Mouse (Mus musculus) intestine, embryonic 15.5 days (tissue): ENCODE data around the gene Fads3. TPM values are rescaled to one million over a fixed set of nuclear protein-coding genes. Genes with fewer than 3 reads are reported as not detected.

Experiments used
- ATAC-seq: fragments of 200-750 bp; cut with Nextera tagmentation; 2 replicates; pipeline ENCODE4 v1.8.0; 2017; ENCODE audit warnings: moderate TSS enrichment, moderate library complexity
- H3K27ac ChIP-seq: fragments of 300-500 bp; sonication (generic); 2 replicates; pipeline ENCODE4 v1.5.1; 2015; ENCODE audit warnings: mild to moderate bottlenecking, inconsistent platforms
- H3K27me3 ChIP-seq: fragments of 300-500 bp; sonication (generic); replicated peaks from 2 replicates; pipeline ENCODE4 v1.6.1; 2015; ENCODE audit warnings: inconsistent platforms
- H3K36me3 ChIP-seq: fragments of 300-500 bp; sonication (generic); 2 replicates; pipeline ENCODE4 v1.6.1; 2015; ENCODE audit warnings: inconsistent platforms
- H3K4me1 ChIP-seq: fragments of 300-500 bp; sonication (generic); replicated peaks from 2 replicates; pipeline ENCODE4 v1.6.1; 2015; ENCODE audit warnings: inconsistent platforms
- H3K4me2 ChIP-seq: fragments of 300-500 bp; sonication (generic); replicated peaks from 2 replicates; pipeline ENCODE4 v1.6.1; 2015; ENCODE audit warnings: mild to moderate bottlenecking, inconsistent platforms
- H3K4me3 ChIP-seq: fragments of 300-500 bp; sonication (generic); replicated peaks from 2 replicates; pipeline ENCODE4 v1.5.1; 2015; ENCODE audit warnings: inconsistent platforms
- H3K9ac ChIP-seq: fragments of 300-500 bp; sonication (generic); 2 replicates; pipeline ENCODE4 v1.6.1; 2015; ENCODE audit warnings: inconsistent platforms
- H3K9me3 ChIP-seq: fragments of 300-500 bp; sonication (generic); 2 replicates; pipeline ENCODE4 v1.6.1; 2016; ENCODE audit warnings: inconsistent platforms
- WGBS: fragments of 180-500 bp; shearing (Covaris S2); methylation state at CpG from one replicate; pipeline ENCODE4 v1.1.7; 2015; 5-methylcytosine and 5-hydroxymethylcytosine counted together
- polyA plus RNA-seq: library from polyadenylated mRNA; unstranded; fragments of >200 nt; fragmentation: Nextera tagmentation; extraction: Ambion mirVana; gene quantifications from 2 replicates; pipeline ENCODE4 v1.2.1, GENCODE M21; 2015

Gene Fads3
- polyA plus RNA-seq, 1 experiment from 2014 or later = 15.1 TPM

DNA sequence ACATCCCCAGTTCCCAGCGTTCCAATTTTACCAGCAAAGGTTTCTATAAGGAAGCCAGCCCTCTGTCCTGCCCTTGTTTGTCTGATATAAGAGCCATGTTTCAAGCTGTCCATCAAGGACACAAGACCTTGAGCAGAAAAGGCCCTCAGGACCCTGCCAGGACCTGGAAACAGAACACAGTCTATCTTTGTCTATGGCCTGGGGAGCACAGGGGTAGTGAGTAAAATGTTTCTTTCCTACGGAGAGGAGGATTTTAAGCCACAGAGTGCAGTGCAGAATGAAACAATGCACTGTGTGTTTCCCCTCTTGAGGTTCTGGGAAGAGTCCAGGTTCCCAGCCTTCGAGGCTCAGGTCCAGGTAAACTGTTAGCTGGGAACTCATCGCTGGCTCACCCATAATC is 45.6 kb downstream of the Fads3 start:
- WGBS = 86% methylated on average over 4 of the region's 4 CpGs
- no peaks in the 10 kb centered on the region for H3K4me1 ChIP-seq
- H3K4me3 ChIP-seq = no peak overlapping the region
- H3K9ac ChIP-seq = no peak overlapping the region
- H3K4me2 ChIP-seq = no peak overlapping the region
- no peak for ATAC-seq
- no peaks in the 10 kb centered on the region for H3K27me3 ChIP-seq
- no peaks in the 10 kb centered on the region for H3K9me3 ChIP-seq
- H3K36me3 ChIP-seq = peaks cover 50% of the 10 kb centered on the region
- H3K27ac ChIP-seq = no peak overlapping the region

DNA sequence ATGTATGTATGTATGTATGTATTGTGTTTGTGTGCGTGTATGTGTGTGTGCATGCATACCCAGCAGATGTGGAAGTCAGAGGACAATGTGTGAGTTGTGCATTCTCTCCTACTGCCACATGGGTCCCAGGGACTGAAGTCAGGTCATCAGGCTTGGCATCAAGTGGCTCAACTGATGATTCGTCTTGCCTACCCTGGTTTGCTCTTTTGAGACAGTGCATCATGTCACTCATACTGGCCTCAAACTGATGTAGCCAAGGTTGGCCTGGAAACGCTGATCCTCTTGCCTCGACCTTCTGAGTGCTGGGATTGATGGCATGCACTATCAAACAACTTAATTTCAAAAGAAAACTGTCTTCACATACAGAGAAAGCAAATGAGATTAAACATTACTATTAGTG is 52.5 kb downstream of the Fads3 start:
- Histone ChIP-seq H3K4me3 (no peak overlapping the region), H3K9me3 (no peaks in the 10 kb centered on the region), H3K36me3 (peaks cover 32% of the 10 kb centered on the region), H3K27me3 (no peaks in the 10 kb centered on the region), H3K27ac (no peak overlapping the region), H3K4me1 (peaks cover 34% of the 10 kb centered on the region), H3K4me2 (no peak overlapping the region), H3K9ac (no peak overlapping the region)
- WGBS = 80% methylated on average over 4 of the region's 4 CpGs
- no peak for ATAC-seq

DNA sequence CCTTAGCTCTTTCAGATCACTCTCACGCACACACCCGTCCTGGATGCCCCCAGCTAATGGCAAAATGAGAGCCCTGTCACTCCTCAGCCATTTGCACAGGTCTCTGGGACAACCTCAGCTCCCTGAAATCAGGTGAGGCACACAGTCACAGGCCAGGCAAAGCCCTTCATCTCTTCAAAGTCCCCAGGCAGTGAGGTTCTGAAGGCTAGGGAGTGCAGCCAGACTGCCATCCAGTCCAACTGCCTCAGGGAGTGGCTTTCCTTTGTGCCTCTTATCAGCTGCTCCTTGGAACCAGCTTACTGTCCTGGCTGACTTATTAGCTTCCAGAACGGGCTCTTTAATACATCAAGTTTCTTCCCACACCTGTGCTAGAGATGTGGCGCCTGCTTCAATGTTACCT is 53.3 kb downstream of the Fads3 start:
- Histone ChIP-seq H3K4me1 (peaks cover 39% of the 10 kb centered on the region), H3K4me3 (no peak overlapping the region), H3K4me2 (peak overlapping the region; percentile 39; the same call in 1 of the 2 replicates), H3K9ac (no peak overlapping the region), H3K36me3 (peaks cover 26% of the 10 kb centered on the region), H3K27ac (peak overlapping the region; percentile 59), H3K9me3 (no peaks in the 10 kb centered on the region), H3K27me3 (no peaks in the 10 kb centered on the region)
- WGBS = 66% methylated on average over 4 of the region's 4 CpGs
- ATAC-seq = peak; percentile 82

DNA sequence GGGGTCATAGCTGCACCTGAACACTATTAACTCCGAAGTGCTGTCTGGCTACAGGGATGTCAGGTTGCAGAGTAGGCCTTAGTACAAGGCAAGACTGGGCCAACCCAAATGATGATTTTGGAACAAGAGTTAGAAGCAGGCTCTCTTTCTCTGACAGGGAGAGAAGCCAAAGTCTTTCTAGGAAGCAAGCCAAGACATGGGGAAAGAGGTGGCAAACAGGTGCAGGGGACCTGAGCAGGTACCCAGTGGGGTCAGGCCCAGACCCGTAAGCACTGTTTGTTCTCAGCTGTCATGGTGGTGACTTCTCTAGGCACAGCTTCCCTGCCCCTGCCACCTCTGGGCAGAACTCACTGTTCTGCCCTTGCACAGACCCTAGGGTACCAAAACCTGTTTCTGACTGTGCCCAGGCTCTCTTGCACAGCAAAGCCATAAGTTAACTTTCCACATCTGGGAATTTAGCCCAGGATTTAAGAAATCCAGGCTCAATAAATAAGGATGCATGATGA is 55.1 kb downstream of the Fads3 start:
- WGBS = 95% methylated on average over 2 of the region's 2 CpGs

DNA sequence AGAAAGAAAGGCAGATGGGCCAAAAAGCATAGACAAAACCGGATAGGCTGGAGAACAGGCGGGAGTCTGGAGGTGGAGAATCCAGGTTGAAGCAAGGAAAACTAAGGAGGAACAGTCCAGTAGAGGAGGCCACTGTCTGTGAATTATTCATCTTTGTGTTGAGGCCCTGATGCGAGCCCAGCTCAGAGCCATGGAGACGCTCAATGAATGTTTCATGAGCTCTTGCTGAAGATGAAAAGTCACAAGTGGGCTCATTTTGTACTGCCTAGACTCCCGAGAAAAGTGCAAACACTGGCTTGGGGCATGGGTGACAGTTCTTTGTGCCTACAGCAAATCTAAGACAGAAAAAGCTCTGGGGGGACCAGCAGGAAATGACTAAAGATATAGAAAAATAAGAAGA is 56.5 kb downstream of the Fads3 start:
- Histone ChIP-seq H3K4me1 (peaks cover 49% of the 10 kb centered on the region), H3K27ac (no peak overlapping the region), H3K9me3 (no peaks in the 10 kb centered on the region), H3K9ac (no peak overlapping the region), H3K36me3 (peaks cover 13% of the 10 kb centered on the region; the same call in 1 of the 2 replicates), H3K27me3 (no peaks in the 10 kb centered on the region), H3K4me2 (no peak overlapping the region), H3K4me3 (no peak overlapping the region)
- no peak for ATAC-seq
- WGBS = 82% methylated on average over 5 of the region's 5 CpGs

More for the DNA sequence above, 55.1 kb downstream of the Fads3 start:
- no peak for ATAC-seq
- Histone ChIP-seq H3K36me3 (peaks cover 16% of the 10 kb centered on the region), H3K4me3 (no peak overlapping the region), H3K4me2 (no peak overlapping the region), H3K9ac (no peak overlapping the region), H3K27ac (no peak overlapping the region), H3K4me1 (peaks cover 44% of the 10 kb centered on the region), H3K9me3 (no peaks in the 10 kb centered on the region), H3K27me3 (no peaks in the 10 kb centered on the region)

DNA sequence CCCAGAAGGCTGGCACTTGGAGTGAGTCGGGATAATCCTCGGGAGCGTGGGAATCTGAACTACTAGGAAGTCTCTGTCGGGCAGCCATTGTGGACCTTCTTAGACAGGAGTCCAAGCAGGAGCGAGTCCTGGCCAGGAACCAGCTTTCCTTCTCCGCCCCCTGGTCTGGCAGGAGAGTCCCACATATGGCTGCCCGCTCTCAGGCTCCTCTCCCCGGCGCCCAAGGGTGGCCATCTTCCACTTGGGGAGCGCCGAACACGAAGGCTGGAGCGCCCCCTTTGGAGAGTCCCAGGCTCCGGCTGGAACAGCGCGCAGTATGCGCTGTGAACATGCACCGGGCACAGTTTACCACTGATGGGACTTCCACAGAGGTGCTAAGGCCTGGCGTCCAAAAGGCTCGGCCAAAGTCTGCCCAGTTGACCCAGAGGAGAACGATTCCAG is 59.3 kb downstream of the Fads3 start:
- H3K9me3 ChIP-seq = no peaks in the 10 kb centered on the region
- peak; percentile 67 for ATAC-seq
- peak overlapping the region; percentile 69 for H3K4me2 ChIP-seq
- H3K4me3 ChIP-seq = peak overlapping the region; percentile 71
- H3K36me3 ChIP-seq = peaks cover 4% of the 10 kb centered on the region; the same call in 1 of the 2 replicates
- under 1% methylated on average over 21 of the region's 21 CpGs for WGBS
- peak overlapping the region; percentile 93 for H3K27ac ChIP-seq
- H3K27me3 ChIP-seq = no peaks in the 10 kb centered on the region
- H3K9ac ChIP-seq = peak overlapping the region; percentile 79
- peaks cover 41% of the 10 kb centered on the region for H3K4me1 ChIP-seq

DNA sequence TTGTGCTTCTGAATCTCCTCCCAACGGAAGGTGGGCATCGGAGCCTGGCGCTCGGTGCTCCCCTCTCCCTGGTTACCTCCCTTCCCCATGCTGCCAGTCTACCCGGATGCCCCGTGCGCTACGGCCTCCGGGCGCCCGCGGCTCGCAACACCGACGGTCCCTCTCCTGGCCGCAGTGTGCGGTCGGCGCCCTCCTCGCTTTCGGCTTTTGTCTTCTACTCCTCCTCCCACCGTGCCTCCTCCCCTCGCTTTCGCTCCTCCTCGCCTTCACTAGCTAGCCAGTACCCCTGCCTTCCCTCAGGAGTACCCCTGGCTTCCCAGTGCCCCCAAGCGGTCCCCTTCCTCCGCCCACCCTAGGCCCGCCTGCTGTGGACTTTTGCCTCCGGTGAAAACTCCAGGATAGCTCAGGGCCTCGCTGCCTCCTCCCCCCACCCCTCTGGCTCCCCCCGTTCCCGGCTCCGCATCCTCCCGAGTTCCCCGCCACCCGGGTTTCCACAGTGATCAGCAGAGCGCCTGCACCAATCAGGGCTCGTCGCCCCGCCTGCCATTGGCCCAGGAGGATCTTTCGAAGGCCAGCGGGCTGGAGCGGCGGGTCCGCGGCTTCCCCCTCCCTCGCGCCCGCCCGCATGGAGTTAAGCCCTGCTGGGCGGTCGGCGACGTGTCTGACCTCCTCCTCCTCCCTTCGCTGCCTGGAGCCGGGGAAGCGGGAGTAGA is 60.1 kb downstream of the Fads3 start, which contains the start of gene Fads2:
TSS of gene Fads2 (minus strand) at position 406 of the 713 bp plus-strand sequence.
- H3K9me3 ChIP-seq = no peaks in the 10 kb centered on the region
- peak within 1 kb of the TSS; percentile 69 for H3K4me2 ChIP-seq
- H3K4me3 ChIP-seq = peak within 1 kb of the TSS; percentile 71
- peak within 1 kb of the TSS; percentile 79 for H3K9ac ChIP-seq
- peak within 1 kb of the TSS; percentile 93 for H3K27ac ChIP-seq
- no peaks in the 10 kb centered on the region for H3K36me3 ChIP-seq
- peak; percentile 95 for ATAC-seq
- WGBS = 0% methylated on average over 52 of the region's 57 CpGs
- peaks cover 38% of the 10 kb centered on the region for H3K4me1 ChIP-seq
- H3K27me3 ChIP-seq = no peaks in the 10 kb centered on the region

DNA sequence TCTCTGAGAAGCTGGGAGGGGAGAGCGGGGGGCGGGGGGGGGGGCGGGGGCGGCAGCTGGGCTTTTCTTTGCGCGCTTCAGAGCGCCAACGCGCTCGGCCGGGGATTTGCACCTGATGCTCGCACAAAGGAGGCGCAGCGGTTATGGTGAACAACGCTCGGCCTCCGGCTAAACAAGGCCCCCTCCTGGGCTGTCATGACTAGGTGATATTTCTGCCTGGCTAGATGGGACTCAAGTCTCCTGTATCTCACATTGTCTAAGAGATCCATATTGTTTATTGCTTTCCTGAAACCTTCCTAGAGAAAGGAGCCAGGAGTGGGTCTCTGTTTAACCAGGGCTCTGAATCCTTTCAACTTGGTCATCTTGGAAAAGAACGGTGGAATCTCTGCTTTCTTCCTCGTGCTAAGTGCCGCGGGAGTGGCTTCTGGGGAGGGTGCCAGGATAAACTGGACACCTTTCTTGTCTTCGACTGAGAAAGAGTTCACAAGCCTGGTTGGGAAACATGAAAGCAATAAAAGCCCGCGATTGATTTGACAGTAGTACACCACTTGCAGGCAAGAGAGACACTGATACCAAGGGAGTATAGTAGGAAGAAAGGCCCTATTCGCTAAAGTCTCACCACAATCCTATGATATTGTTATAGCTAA is 60.8 kb downstream of the Fads3 start:
- H3K4me3 ChIP-seq = peak overlapping the region; percentile 71
- no peaks in the 10 kb centered on the region for H3K9me3 ChIP-seq
- H3K27ac ChIP-seq = peak overlapping the region; percentile 93
- no peaks in the 10 kb centered on the region for H3K36me3 ChIP-seq
- no peaks in the 10 kb centered on the region for H3K27me3 ChIP-seq
- H3K9ac ChIP-seq = peak overlapping the region; percentile 79
- WGBS = 4% methylated on average over 24 of the region's 25 CpGs
- no peak for ATAC-seq
- H3K4me1 ChIP-seq = peaks cover 32% of the 10 kb centered on the region
- H3K4me2 ChIP-seq = peak overlapping the region; percentile 69

DNA sequence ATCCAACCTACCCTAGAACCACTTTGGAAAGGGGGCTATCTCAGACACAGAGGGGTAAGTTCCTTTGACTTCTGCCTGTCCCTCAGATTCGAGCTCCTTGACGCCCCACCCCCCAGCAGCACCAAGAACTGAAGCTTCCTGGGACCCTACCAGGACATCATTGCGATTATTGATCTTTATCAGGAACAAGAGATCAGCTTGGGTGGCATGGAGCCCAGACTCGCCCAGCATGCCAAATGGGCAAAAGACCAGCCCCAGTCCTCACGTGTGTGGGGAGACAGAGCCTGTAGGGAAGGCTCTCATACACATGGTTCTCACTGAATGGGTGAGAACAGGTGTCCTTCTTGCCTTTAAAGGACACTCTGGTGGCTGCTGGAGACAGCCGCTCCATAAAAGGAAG is 62.9 kb downstream of the Fads3 start:
- Histone ChIP-seq H3K9ac (no peak overlapping the region), H3K4me2 (no peak overlapping the region), H3K4me1 (peaks cover 11% of the 10 kb centered on the region; the same call in 1 of the 2 replicates), H3K27me3 (no peaks in the 10 kb centered on the region), H3K4me3 (no peak overlapping the region), H3K9me3 (no peaks in the 10 kb centered on the region), H3K27ac (no peak overlapping the region), H3K36me3 (no peaks in the 10 kb centered on the region)
- no peak for ATAC-seq
- WGBS = 88% methylated on average over 6 of the region's 6 CpGs

DNA sequence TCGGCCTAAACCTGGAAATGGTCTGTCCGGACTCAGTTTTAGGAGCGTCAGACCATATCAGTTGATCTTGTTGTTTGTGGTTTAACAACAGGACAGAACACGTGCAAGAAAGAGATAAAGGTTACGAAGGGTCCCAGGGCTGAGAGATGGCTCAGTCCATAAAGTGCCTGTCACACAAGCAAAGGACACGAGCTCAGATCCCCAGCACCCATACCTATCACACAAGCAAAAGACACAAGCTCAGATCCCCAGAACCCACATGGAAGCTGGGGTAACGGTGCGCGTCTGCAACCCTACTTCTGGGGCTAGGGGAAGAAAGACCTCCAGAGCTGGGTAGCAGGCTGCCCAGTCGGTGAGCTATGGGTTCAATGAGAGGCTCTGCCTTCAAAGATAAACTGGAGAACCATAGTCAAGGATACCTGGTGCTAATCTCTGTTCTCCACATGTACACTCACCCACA is 63.7 kb downstream of the Fads3 start:
- no peak overlapping the region for H3K9ac ChIP-seq
- H3K4me2 ChIP-seq = no peak overlapping the region
- H3K27ac ChIP-seq = no peak overlapping the region
- H3K4me3 ChIP-seq = no peak overlapping the region
- peaks cover 9% of the 10 kb centered on the region; the same call in 1 of the 2 replicates for H3K4me1 ChIP-seq
- H3K9me3 ChIP-seq = no peaks in the 10 kb centered on the region
- WGBS = 82% methylated on average over 10 of the region's 10 CpGs
- no peaks in the 10 kb centered on the region for H3K27me3 ChIP-seq
- H3K36me3 ChIP-seq = no peaks in the 10 kb centered on the region
- no peak for ATAC-seq

DNA sequence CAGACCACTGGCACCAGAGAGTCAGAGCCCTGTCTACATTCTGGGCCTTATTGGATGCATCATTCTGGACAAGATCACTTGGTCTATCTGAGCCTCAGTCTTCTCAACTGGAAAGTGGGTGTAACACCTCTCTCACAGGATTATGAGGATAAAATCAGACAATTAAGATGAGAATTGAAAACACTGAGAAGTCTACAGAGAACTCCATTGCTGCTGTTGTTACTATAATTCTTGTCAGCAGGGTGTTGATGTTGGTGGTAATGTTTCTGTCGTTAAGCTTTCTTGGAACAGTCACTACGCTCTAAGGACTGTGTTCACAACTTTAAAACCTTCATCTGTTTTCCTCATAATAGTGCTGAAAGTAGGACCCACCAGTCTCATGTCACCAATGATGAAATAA is 65.3 kb downstream of the Fads3 start:
- no peak overlapping the region for H3K4me2 ChIP-seq
- H3K4me1 ChIP-seq = 0 out of 2 replicates have a peak, but pooled peaks cover 5% of the 10 kb centered on the region
- 85% methylated on average over 2 of the region's 2 CpGs for WGBS
- H3K9ac ChIP-seq = no peak overlapping the region
- no peaks in the 10 kb centered on the region for H3K9me3 ChIP-seq
- no peak overlapping the region for H3K4me3 ChIP-seq
- H3K36me3 ChIP-seq = no peaks in the 10 kb centered on the region
- H3K27me3 ChIP-seq = no peaks in the 10 kb centered on the region
- ATAC-seq = no peak
- no peak overlapping the region for H3K27ac ChIP-seq

DNA sequence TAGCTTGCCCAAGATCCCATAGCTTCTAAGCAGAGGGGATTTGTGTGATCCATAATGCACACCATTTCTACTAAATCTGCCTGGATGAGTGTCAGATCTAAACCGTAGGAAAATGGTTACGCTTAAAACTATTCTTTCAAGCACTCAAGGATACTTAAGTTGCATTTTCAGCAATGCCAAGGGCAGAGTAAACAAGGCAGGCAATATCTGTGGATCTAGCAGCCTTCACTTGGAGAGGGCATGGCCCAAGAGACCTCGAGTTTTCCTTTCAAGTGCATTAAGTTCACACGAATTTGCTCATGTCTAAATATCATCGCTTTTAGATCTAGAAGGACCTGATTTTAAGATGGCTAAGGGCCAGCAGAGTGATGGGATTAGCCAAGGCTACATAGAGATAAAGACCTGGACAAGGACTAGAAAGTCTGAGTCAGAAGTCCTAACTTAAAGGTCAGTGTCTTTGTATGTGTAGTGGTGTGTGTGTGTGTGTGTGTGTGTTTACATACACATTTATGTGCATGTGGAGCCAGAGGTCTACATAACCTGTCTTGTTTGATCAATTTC is 65.8 kb downstream of the Fads3 start:
- Histone ChIP-seq H3K4me3 (no peak overlapping the region), H3K9me3 (no peaks in the 10 kb centered on the region), H3K27me3 (no peaks in the 10 kb centered on the region), H3K9ac (no peak overlapping the region), H3K4me1 (0 out of 2 replicates have a peak, but pooled peaks cover 5% of the 10 kb centered on the region), H3K36me3 (no peaks in the 10 kb centered on the region), H3K27ac (no peak overlapping the region), H3K4me2 (no peak overlapping the region)
- WGBS = 83% methylated on average over 5 of the region's 5 CpGs
- ATAC-seq = no peak
